Mouse (Mus musculus) erythroblast, adult 5-6 weeks (primary cell): ENCODE data around the gene Hoxd10. TPM values are rescaled to one million over a fixed set of nuclear protein-coding genes. Genes with fewer than 3 reads are reported as not detected.

ENCODE experiments used
- ATAC-seq: replicated peaks from 2 replicates; pipeline ENCODE4 v1.8.0; 2016; ENCODE audit warnings: moderate number of reproducible peaks, mild to moderate bottlenecking, moderate TSS enrichment, inconsistent platforms; ENCODE audit not compliant: poor library complexity, low FRiP score, severe bottlenecking
- total RNA-seq, 2 experiments: library from RNA; stranded (forward) in 1 of 2; stranded (reverse) in 1 of 2; fragments of 150-400 nt in 1 of 2; fragments of 200-764, 138-1000 nt in 1 of 2; gene quantifications; 2 replicates each; pipeline versions ENCODE4 v1.2.3 to v1.2.4; 2015 to 2017; ENCODE audit warnings: low replicate concordance in 2 of 2

Gene Hoxd10
- total RNA-seq (2015; ENCODE audit: low replicate concordance) (not detected in 2 replicates), total RNA-seq (2017; ENCODE audit: low replicate concordance) (0.42 TPM in 1 of 2 replicates, not detected in the other)

DNA sequence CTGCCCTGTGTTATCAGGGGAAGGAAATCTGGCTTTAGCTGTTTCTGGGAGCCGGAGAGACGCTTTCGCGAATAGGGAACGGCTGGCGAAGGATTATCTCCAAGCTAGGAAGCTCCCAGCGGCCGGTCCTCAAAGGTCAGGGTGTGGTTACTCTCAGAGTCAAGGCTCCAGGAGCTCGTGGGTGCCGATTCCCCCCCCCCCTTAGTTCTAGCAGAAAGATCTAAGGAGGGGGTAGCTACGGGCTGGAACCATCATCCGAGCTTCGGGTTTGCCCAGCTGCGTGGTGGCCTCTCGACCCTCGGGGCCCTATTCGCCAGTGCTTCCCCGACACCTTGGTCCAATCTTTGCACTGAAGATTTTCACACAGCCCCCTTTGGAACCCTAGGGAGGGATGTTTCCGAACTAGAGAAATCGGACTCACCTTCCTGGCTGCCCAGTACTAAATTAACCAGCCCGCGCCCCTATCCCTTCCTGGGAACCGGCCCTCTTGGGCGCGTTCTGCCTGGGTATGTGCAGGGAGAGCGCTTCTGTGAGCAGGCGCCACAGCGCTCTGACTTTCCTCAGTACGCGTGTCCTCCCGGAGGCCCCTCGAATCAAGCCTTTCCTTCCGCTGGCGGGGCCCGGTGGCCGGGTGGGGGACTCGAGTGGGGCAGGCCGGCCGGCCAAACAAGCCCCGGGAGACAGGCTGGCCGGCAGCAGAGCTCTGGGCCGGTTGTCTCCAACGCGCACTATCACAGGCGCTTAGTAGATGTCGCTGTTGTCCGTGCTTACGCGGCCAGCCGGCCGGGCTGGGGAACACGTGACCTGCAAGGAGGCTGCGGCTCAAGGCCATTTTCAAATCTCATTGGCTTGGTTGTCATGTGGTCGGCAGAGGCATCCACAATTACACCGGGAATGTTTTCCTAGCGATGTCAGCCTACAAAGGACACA lies at the start of gene Hoxd10:
Hoxd10 (plus strand) TSS at position 903 of the 930 bp plus-strand sequence.
- no peak for ATAC-seq

DNA sequence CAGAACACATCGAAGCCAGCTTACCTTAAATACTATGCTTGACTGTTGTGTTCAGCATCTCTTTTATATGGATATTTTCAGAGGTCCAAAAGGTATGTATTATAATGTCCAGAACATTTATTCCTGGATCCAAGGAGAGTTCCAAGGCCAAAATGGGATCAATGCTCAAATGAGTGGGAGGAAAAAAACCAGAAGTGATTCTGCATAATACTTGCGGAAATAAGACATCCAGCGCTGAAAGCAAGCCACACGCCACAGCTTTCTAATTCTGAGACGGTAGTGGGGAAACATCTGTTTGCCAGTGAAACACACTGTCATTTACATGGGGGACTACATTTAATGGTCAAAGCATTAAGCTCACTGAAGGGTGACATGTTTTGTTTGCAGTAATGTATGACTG lies 49.3 kb upstream of the Hoxd10 start:
- no peak for ATAC-seq

DNA sequence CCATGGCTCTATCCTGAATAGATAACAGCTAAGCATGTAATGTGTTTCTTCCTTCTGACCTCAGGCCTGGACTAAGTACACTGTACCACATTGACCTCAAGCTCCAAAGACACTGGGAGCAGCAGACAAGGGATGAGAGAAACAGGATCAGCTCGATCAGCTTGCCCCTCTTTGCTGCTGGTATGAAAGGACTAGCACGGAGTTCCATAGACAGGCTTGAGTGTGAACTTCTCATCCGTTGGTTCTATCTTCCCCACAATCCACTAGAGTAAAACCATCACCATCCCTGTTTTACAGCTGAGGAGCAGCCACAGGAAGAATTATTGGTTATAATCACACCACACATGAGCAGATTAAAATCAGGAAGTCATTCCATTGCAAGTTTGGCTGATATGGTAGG lies 46.1 kb upstream of the Hoxd10 start:
- ATAC-seq = no peak

DNA sequence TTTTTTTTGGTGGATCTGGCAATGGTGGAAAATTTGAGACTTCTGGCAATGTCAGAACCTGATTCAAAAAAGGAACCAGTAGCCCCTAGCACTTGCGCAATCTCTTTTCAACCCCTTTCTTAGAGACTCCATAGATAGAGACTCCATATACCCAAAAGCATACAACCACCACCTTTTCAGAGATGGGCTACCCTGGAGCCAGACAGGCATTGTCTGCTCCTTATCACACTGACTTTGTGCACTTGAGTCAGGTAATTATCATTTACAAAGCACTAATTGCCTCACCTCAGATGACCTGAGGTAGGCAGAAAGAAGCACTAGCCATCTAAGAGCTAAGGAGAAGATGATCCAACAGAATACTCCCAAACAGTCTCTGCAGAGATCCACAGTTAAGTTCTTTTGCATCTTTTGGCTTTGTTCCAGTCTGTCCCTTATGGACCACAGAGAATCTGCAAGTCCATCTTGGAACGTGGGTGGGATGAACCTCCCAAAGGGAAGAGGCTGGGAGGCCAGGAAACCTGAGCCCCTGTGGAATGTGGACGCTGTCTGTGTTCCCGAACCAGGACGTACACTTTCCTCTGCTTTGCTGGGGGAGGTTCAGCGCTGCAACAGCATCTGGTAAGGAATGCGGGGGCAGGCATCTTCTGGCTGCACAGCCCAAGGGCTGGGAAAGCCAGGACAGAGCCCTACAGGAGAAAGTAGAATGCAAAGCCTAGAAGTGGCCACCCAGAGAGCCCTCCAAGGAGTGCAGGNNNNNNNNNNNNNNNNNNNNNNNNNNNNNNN lies 44.5 kb upstream of the Hoxd10 start:
- no peak for ATAC-seq

DNA sequence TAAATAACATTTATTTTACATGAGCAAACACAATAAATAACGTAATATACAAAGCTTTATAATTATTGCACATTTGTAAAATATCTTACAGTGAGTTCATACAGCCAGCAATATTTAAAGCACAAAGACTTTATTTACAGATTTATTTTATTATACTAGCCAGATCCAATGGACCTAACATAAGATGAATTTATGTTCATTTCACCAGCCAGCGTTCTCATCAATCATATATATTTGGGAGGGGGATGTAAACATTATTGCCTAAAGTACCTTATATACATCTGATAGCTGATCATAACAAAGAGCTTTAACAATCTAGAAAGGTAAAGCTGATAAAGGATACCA lies 38.8 kb upstream of the Hoxd10 start:
- no peak for ATAC-seq

DNA sequence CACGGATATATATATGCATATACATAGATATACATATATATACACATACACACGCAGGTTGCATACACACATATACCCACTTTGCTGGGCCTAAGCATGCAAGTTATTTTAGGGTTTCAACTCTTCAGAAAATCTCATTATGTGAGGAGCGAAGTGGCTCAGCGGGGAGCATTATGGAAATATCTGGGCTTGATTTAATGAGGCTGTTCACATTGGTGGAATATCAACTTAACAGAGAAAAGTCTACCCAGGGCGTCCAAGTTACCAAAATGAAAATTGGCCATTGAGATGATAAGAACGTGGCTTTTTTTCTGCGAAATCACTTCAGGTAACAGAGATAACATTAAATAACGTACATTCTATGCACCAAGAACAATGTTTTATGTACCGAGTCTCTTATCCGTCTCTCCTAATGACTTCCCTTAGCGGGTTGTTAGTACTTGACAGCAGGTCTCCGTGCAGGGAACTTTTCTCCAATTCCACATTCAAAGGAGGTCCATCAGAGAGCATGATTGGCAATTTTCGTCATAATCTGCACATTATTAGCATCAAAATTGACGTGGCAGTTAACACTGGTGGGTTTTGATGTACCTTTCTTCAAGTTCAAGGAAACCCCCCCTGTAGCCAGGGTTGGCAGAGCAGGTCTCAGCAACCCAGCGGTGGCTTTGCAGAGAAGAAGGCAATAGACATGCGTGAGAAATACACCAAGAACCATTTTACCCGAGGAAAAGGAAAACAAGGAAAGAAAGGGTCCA lies 37.8 kb upstream of the Hoxd10 start:
- ATAC-seq = no peak

DNA sequence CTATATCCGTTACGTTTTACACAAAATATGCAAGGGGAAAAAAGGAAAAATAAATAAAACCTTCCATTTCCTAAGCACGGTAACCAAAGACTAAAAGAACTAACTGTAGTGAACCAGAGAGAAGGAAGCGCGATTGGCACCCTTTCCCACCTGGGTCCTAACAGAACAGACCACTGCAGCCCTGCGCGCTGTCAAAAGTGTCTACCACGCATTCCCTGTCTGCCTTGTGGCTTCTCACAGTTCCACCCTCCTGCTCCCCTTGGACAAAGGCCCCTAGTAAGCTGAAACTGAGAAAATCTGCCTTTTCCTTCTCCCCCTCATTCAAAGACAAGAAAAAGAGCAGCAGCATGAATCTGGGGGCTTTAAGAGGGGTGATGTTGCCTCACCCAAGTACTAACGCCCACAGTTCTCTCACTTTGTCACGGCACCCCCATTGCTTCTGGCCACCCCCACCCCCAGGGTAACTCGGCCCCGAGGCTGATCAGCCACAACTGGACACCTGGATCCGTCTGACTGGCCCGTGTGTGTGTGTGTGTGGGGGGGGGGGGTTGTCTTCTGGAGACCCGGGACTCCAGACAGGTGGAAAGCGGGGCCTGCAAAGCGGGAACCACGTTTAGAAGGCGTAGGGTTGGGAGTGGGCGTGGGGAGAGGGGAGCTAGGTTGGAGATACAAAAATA lies 36.8 kb upstream of the Hoxd10 start:
- ATAC-seq = no peak

DNA sequence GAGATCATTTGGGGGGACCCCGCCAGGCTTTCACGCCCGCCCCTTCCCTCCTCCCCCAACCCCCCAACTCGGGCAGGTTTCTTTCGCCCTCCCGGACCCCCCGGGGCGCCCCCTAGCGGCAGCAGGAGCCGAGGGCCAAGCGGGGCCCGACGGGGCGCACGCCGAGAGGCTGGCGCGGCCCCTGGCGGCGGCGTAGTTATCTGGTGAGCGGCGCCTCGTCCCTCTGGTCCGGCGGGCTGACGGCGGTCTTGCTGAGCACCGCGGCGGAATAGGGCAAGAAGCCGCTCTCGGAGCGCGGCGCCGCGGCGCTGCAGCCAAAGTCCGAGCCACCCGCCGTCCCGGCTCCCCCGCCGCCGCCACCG lies 36.3 kb upstream of the Hoxd10 start:
- ATAC-seq = no peak

DNA sequence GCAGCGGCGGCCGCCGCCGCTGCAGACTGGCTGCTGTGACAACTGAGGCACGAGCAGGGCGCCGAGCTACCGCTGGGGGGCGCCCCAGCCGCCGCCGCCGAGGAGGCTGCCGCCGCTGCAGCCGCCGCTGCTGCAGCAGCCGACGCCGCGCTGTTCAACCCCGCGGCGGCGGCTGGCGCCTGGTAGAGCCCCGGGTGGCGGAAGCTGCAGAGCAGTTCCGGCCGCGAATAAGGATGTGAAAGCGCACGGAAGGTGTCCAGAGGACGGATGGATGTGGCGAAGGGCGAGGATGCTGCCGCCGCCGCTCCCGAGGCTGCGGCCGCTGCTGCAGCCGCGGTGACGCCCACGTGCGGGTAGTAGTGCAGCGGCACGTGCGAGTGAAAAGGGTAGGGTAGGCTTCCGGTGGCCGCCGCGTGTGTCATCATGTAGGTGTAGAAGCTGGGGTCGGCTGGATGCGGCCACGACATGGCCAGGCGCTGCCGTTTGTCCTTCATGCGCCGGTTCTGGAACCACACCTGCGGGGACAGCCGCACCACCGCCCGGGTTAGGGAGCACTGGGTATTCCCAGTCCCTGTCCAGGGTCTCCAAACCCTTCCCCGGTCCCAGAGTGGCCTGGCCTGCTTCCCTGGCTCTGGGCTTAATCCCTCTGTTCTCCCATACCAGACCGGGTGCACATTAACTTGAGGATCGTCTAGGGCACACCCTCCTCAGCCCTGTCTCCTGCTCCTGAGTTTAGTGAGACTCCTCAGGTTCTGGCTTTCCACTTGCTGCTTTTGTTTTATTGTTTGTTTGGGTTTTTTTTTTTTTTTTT lies 35.7 kb upstream of the Hoxd10 start:
- no peak for ATAC-seq

DNA sequence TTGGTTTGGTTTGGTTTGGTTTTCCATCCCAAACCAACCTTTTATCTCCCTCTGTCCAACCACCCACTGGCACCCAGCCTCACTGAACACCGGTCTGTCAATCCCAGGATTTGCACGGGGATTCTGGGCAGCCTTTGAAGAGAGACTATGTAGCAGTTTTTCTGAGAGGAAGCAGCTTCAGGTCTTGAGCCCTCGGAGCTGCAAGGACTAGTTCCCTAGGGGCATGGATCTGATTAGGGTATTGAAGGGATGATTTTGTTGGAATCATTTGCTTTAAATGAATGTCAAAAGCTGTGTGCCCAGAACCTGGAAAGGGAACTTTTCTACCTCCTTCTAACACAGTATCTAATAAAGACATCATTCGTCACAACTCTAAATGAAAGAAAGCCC lies 35.1 kb upstream of the Hoxd10 start:
- ATAC-seq = no peak

DNA sequence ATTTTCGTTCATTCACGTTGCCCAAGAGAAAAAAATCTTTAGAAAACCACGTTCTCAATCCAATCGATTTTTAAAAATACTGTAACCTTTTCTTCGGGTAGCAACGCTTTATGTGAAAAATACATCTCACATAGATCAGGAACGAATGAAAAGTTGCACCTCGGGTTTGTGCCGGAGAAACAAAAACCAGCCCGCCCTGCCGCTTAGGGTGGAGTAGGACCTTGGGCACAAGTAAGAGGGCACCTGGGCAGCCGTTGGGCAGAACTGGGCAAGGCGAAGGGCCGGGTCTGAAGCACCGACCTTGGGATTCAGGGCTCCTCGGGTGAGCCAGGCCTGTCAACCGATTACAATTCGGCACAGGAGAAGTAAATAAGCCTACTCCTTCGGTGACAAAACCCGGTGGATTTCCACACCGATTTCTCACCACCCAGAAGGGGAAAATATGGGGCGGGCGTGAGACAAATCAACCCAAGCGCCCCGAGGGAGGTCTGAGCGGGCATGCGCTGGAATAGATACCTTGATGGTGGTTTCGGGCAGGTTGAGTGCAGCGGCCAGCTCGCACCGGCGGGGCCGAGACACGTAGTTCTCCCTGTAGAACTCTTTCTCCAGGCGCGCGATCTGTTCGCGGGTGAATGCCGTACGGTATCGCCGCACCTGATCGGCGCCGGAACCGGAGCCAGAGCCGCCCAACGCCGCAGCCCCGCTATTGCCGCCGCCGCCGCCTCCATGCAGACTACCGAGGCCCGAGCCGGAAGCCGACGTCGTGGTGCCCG lies 34.3 kb upstream of the Hoxd10 start:
- ATAC-seq = no peak

DNA sequence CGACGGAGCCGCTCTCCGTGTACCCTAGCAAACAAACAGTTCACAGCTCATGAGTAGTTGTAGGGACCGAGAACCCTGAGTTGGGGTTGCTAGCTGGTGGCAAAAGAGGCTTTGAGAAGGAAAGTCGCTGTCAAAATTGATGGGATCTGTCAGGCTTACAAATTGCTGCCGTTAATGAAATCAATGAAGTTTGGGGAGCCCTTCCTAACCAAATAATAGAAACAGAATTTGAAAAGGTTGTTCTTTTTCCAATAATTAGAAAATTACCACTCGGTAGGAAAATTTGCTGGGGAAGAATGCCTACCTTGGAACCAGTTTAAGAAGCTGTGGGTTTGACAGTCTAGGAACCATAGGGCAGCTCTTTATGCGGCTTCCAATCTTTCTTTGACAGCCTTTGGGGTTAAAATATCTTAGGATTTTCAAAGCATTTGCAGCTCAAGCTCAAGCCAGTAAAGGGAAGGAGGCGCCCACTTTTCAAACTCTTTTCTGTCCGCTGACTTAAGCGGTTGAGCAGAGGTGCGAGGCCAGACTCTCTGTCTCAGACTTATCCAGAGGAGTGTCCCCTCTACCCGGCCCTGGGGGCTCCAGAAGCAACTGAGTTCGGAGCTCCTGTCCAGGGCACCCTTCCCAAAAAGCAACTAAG lies 33.6 kb upstream of the Hoxd10 start:
- ATAC-seq = no peak

DNA sequence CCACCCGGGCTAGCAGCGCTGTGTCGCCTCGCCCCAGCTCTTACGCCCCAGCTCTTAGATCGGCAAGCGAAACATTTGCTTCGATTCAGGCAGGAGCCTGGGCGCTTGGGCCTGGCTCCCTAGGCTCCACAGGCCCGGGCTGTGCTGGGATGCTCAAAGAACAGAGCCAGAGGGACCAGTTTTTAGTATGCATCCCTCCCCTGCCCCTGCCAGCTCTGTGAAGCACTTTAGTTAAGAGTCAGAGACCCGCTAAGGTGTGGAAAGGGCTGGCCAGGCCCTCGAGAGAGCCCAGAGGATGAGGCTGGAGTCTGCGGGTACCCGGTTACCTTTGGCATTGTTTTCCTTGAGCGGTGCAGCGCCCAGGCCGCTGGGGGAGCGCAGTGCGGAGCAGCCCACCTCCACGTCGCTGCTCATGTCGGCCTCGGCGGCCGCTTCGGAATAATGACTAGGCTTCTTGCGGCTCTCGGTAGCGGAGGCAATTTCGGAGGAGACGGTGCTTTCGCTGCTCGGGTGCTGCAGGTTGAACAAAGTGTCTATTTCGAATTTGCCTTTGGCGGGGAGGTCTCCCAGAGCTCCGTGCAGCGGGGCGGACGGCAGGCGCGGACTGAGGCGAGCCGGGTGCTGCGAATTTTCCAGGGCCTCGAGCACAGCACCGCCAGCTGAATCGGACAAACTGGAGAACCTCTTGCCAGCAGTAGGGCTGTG lies 32.9 kb upstream of the Hoxd10 start:
- ATAC-seq = no peak

DNA sequence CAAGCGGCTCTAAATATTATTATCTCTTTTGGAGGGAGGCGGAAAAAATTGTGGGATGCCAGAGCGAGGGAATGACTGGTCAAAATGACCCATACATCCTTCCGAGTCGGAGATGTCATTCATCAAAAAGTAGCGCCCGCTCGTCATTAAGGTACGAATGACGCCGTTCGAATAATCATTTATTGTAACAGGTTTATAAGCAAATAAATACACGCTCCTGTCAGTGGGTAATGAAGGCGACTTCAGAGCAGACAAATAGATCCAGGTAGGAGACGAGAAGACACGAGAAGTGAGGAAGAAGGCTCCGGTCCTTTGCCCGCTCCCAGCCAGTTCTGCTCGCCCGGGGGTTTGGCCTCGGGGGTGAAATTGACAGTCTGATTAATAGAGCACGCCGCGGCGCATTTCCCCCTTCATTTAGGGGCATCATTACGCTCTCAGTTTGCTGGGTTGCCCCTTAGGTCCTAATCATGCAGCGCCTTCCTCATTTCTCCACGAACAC lies 32.2 kb upstream of the Hoxd10 start, which contains the start of gene Evx2:
Evx2 (minus strand) TSS at position 51 of the 499 bp plus-strand sequence.
- ATAC-seq = no peak

DNA sequence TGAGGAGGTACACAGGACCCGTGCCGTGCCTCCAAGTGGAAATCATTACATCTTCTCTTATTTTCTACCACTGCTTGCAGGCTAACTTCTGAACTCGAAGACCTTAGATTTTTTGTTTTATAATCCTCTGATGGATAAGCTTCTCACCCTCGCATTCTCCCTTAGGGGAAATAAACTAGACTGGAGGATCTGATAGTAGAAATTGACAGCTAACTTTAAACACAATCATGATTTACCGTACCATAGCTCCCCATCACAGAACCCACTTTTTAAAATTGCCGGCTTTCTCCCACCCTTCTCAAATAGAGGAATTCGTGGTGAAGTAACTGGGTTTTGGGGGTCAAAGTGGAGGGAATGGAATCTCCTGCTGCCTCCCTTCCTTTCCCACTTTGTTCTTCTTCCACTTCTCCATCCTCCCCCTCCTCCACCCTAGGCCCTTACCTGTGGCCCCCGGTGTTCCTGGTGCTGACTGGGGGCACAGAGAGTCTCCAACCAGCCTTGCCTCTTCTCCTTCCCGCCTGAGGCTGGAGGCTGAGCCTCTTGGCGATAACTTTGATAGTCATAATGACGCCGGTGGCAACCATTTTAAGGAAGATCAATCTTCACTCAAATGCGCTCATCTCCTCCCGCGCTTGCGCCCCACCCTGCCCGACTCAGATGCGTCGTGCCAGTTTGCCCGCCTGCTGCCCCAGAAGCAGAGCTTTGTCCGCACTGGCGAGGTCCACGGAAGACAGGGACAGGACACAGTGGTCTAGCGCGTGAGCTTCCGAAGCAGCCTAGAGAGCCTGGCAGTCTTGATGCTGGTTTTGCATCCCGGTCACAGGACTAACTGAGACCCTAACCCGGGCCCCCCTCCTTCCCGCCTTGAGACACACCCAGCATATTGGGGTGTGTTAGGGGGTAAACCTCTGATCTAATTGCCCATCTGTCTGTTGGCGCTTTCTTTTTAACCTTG lies 31.0 kb upstream of the Hoxd10 start:
- ATAC-seq = no peak

DNA sequence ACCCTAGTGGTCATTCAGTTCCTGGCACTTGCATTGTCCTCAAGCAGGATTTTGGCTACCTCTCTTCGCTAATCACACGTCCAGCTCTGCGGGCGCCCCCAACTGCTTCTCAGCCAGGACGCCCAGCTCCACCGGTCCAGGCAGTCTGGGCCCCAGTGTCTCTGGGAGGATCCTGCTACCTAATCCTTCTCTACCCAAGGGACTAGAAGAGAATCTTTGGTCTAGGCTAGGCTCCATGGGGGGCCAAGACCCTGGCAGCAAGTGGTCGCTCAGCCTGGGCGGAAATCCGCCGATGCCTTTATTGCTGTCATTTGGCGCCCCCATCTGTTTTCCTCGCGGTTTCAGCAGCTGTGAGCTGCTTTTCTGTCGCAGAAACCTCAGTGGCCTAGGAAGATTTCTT lies 30.0 kb upstream of the Hoxd10 start:
- no peak for ATAC-seq
